Mouse (Mus musculus) erythroblast, embryonic 14.5 days (primary cell): Measurements from ENCODE around the gene Tmem246. TPM values are rescaled to one million over a fixed set of nuclear protein-coding genes. Genes with fewer than 3 reads are reported as not detected.

Source experiments
- H3K27me3 ChIP-seq: 2 replicates; pipeline ENCODE4 v1.6.1; 2012; ENCODE audit warnings: inconsistent platforms; ENCODE audit not compliant: control insufficient read depth
- H3K36me3 ChIP-seq: 2 replicates; pipeline ENCODE4 v1.6.1; 2012; ENCODE audit warnings: mild to moderate bottlenecking, inconsistent platforms; ENCODE audit not compliant: control insufficient read depth
- H3K4me1 ChIP-seq: 2 replicates; pipeline ENCODE4 v1.6.1; 2012; ENCODE audit warnings: inconsistent platforms; ENCODE audit not compliant: control insufficient read depth
- H3K4me3 ChIP-seq: replicated peaks from 2 replicates; pipeline ENCODE3; 2012; ENCODE audit warnings: moderate library complexity, mild to moderate bottlenecking, inconsistent platforms
- H3K9me3 ChIP-seq: 2 replicates; pipeline ENCODE4 v1.6.1; 2012; ENCODE audit warnings: low read length, inconsistent platforms, mixed read lengths; ENCODE audit not compliant: control insufficient read depth
- GATA1 ChIP-seq: IDR thresholded peaks from 2 replicates; pipeline ENCODE4 v1.6.1; 2012; ENCODE audit warnings: low read length, inconsistent platforms, mixed read lengths
- TAL1 ChIP-seq: IDR thresholded peaks from 3 replicates; pipeline ENCODE4 v1.6.1; 2012; ENCODE audit warnings: low read length, inconsistent platforms, mixed read lengths
- polyA plus RNA-seq: library from polyadenylated mRNA; stranded (reverse); fragments of >175 nt; gene quantifications from 2 replicates; pipeline ENCODE4 v1.2.3, GENCODE M21; 2012

Gene Tmem246
- polyA plus RNA-seq, 1 experiment = 0.20 TPM

- no peaks in the 10 kb centered on the region for H3K4me1 ChIP-seq
- H3K27me3 ChIP-seq = no peaks in the 10 kb centered on the region
- H3K36me3 ChIP-seq = peaks cover 7% of the 10 kb centered on the region
- H3K4me3 ChIP-seq = no peak overlapping the region
- peaks cover 4% of the 10 kb centered on the region for H3K9me3 ChIP-seq
- TF ChIP-seq TAL1 (no peak), GATA1 (no peak)
Observed at GRCm38 (mm10) chr4:49535036-49535435, 62.6 kb downstream of the Tmem246 start.

Other genes starting within 250 kb of the Tmem246 start
- gene Acnat2, start 189.7 kb downstream of the Tmem246 start, polyA plus RNA-seq = not detected in 2 replicates
- not detected in 2 replicates for gene Acnat1, start 124.0 kb downstream of the Tmem246 start, polyA plus RNA-seq
- not detected in 2 replicates for gene Baat, start 91.3 kb downstream of the Tmem246 start, polyA plus RNA-seq
- 0.15 and 0.29 TPM in 2 replicates for gene Mrpl50, start 76.8 kb downstream of the Tmem246 start, polyA plus RNA-seq
- gene Zfp189, start 76.7 kb downstream of the Tmem246 start, polyA plus RNA-seq = 0.06 TPM in 1 of 2 replicates, not detected in the other
- gene Aldob, start 48.3 kb downstream of the Tmem246 start, polyA plus RNA-seq = 0.04 TPM in 1 of 2 replicates, not detected in the other
- gene Rnf20, start 34.1 kb upstream of the Tmem246 start, polyA plus RNA-seq = 0.76 and 0.90 TPM in 2 replicates
- not detected in 2 replicates for gene Ppp3r2, start 84.1 kb upstream of the Tmem246 start, polyA plus RNA-seq
- 0.01 TPM in 1 of 2 replicates, not detected in the other for gene Grin3a, start 247.9 kb upstream of the Tmem246 start, polyA plus RNA-seq